Mouse (Mus musculus) adipose tissue, adult 10 weeks (tissue): ENCODE measurements around the gene Hist1h3f. TPM values are rescaled to one million over a fixed set of nuclear protein-coding genes. Genes with fewer than 3 reads are reported as not detected.

Source experiments
- polyA plus RNA-seq: library from polyadenylated mRNA; stranded (reverse); fragments of 350-450 nt; fragmentation: Illumina TruSeq; extraction: RNeasy Lipid Tissue Mini Kit (QIAGEN cat#74804); gene quantifications from one replicate; pipeline ENCODE4 v1.2.3, GENCODE M21; 2014; ENCODE audit warnings: low read depth, low replicate concordance

Hist1h3f gene
- polyA plus RNA-seq: not detected

GRCm38 (mm10) chr13:23543965-23544786, at the start of gene Hist1h3f:
Hist1h3f (plus strand) TSS chr13:23544052.

GRCm38 (mm10) chr13:23530901-23531875, 12.7 kb upstream of the Hist1h3f start, which contains the start of gene Hist1h4h:
Hist1h4h (plus strand) TSS chr13:23531050.

GRCm38 (mm10) chr13:23533560-23534367, 10.1 kb upstream of the Hist1h3f start, which contains the start of gene Hist1h2af:
Hist1h2af (plus strand) TSS chr13:23533906.

GRCm38 (mm10) chr13:23535137-23536075, 8.4 kb upstream of the Hist1h3f start, which contains the start of gene Hist1h3g:
Hist1h3g (plus strand) TSS chr13:23535422.

GRCm38 (mm10) chr13:23542999-23543607, 749 bp upstream of the Hist1h3f start, which contains the start of gene Hist1h2bh:
Hist1h2bh (minus strand) TSS chr13:23543392.

GRCm38 (mm10) chr13:23551146-23551834, 7.4 kb downstream of the Hist1h3f start, which contains the start of gene Hist1h4f:
Hist1h4f (minus strand) TSS chr13:23551648.

GRCm38 (mm10) chr13:23552962-23553361, 9.1 kb downstream of the Hist1h3f start, which contains the start of gene Hist1h1d:
Hist1h1d (plus strand) TSS chr13:23553262.

GRCm38 (mm10) chr13:23561883-23562659, 18.2 kb downstream of the Hist1h3f start, which contains the start of gene Hist1h3e:
Hist1h3e (minus strand) TSS chr13:23562369.

GRCm38 (mm10) chr13:23571022-23571503, 27.2 kb downstream of the Hist1h3f start, which contains the start of the genes Hist1h2ae and Hist1h2bg:
Hist1h2ae (minus strand) TSS chr13:23571220.
Hist1h2bg (plus strand) TSS chr13:23571396.

GRCm38 (mm10) chr13:23573898-23574524, 30.2 kb downstream of the Hist1h3f start, which contains the start of the genes Hist1h2bf and Hist1h2ad:
Hist1h2bf (minus strand) TSS chr13:23574196.
Hist1h2ad (plus strand) TSS chr13:23574381.

GRCm38 (mm10) chr13:23575271-23575851, 31.5 kb downstream of the Hist1h3f start, which contains the start of gene Hist1h3d:
Hist1h3d (plus strand) TSS chr13:23575763.

GRCm38 (mm10) chr13:23581408-23582218, 37.8 kb downstream of the Hist1h3f start, which contains the start of gene Hist1h4d:
Hist1h4d (plus strand) TSS chr13:23581598.

